Mouse (Mus musculus): ENCODE measurements around the gene Cmss1. TPM values are rescaled to one million over a fixed set of nuclear protein-coding genes. Genes with fewer than 3 reads are reported as not detected.

Cmss1 gene
- polyA plus RNA-seq, 1 experiment from 2014 or later: 36.8 TPM

DNA sequence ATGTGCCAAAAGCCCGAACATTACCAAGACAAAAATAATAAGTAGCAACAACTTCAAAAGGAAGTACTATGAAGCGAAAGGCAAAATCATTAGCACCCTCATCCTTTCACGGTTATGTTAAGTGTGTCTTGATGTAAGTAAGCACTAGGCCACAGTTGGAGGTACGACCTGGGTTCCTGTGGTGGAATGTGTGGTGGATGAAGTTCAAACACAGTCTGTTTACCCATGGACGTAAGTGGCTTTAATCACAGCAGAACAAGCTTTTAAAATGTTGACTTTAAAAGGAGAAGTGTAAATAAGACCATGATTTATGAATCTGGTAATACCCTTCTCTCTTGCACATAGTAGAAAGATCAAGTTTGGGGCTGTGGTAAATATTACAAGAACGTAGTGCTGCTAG lies 100.5 kb downstream of the Cmss1 start:
- no peaks in the 10 kb centered on the region for H3K4me1 ChIP-seq (replicated peaks)
- no peak overlapping the region for H3K9ac ChIP-seq (replicated peaks)
- no peak overlapping the region for H3K4me3 ChIP-seq (replicated peaks)
- ATAC-seq: no peak
- no peaks in the 10 kb centered on the region for H3K9me3 ChIP-seq
- H3K36me3 ChIP-seq: no peaks in the 10 kb centered on the region
- 86% methylated on average over 6 of the region's 6 CpGs for WGBS
- H3K27ac ChIP-seq: no peak overlapping the region
- no peak overlapping the region for H3K4me2 ChIP-seq (replicated peaks)
- H3K27me3 ChIP-seq: no peaks in the 10 kb centered on the region

DNA sequence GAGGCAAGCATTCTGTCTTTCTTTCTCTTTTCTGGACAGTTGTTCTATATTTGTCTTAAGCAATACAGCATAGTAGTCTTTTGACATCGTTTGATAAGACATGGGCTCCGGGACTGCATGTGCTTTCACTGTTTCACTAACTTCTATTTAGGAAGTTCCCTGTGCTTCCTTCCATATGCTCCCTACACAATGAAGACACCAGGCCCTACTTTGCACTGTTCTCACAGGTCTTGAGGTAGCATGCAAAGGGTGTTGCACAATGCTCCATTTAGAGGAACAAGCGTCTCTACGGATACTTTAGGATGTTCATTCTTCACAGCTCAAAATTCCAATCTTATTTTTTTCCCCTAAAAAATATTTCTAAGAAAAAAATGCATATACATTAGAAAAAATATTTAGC lies 101.9 kb downstream of the Cmss1 start:
- Histone ChIP-seq H3K27me3 (no peaks in the 10 kb centered on the region), H3K9me3 (no peaks in the 10 kb centered on the region), H3K36me3 (no peaks in the 10 kb centered on the region), H3K4me1 (replicated peaks) (no peaks in the 10 kb centered on the region), H3K9ac (replicated peaks) (no peak overlapping the region), H3K4me3 (replicated peaks) (no peak overlapping the region), H3K27ac (no peak overlapping the region), H3K4me2 (replicated peaks) (no peak overlapping the region)
- WGBS: 98% methylated on average over 4 of the region's 4 CpGs
- ATAC-seq: no peak

DNA sequence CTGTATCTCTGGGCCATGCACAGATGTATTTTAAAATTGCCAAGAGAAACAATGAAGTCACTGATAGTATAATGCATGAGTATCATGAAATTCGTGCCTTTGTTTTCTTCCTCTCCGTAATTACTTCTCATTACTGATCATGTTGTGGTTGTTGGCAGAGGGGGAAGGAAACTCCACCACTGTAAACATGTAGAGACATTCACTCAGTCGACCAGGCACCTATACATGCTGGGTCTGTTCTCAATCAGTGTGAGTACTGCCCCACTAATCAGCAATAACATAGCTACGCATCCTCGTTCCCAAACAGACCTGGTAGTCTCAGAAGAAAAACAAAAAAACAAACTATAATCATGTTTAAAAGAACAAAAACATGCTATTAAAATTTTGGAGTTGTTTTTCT lies 103.9 kb downstream of the Cmss1 start:
- WGBS: 83% methylated on average over 5 of the region's 5 CpGs
- Histone ChIP-seq H3K36me3 (no peaks in the 10 kb centered on the region), H3K27me3 (no peaks in the 10 kb centered on the region), H3K4me1 (replicated peaks) (no peaks in the 10 kb centered on the region), H3K4me2 (replicated peaks) (no peak overlapping the region), H3K9ac (replicated peaks) (no peak overlapping the region), H3K4me3 (replicated peaks) (no peak overlapping the region), H3K9me3 (no peaks in the 10 kb centered on the region), H3K27ac (no peak overlapping the region)
- no peak for ATAC-seq

DNA sequence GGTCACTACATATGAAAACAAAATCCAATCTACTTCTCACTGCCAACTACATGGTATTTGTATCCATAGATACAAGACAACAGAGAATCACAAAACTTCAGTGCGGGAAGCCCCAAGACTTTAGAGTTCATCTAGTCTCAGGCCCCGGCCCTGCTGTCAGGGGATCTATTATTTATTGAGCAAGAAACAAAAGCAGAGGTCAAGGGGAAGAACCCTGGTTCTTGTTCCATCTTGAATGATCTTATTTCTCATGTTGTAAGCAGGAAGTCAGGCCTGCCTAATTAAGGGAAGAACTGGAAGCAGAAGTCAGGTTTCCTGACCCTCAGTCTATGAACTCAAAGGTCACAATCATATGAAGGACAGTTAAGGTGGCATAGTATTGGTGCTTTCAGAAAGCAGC lies 104.4 kb downstream of the Cmss1 start:
- H3K4me1 ChIP-seq (replicated peaks): no peaks in the 10 kb centered on the region
- no peak overlapping the region for H3K4me2 ChIP-seq (replicated peaks)
- H3K9me3 ChIP-seq: no peaks in the 10 kb centered on the region
- H3K27me3 ChIP-seq: no peaks in the 10 kb centered on the region
- H3K27ac ChIP-seq: no peak overlapping the region
- no peaks in the 10 kb centered on the region for H3K36me3 ChIP-seq
- no peak overlapping the region for H3K4me3 ChIP-seq (replicated peaks)
- 20% methylated on average over 2 of the region's 2 CpGs for WGBS
- no peak for ATAC-seq
- no peak overlapping the region for H3K9ac ChIP-seq (replicated peaks)

DNA sequence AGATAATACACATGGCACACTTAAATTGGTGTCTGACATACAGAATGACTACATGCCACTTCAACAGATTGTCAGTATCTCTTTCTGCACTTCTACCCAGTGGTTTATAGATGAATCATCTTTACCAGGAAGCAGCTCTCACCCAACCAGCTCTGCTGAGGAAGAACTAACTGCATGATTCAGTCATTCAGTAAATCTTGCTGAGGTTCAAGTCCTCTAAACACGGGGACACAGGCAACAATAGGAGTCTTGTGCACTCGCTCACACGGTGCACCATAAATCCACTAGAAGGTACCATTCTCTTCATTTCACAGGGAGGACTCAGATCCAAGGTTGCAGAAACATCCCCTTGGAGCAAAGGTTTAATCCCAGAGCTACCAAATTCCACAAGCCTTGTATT lies 105.8 kb downstream of the Cmss1 start:
- Histone ChIP-seq H3K27me3 (no peaks in the 10 kb centered on the region), H3K27ac (no peak overlapping the region), H3K9ac (replicated peaks) (no peak overlapping the region), H3K36me3 (no peaks in the 10 kb centered on the region), H3K4me1 (replicated peaks) (peaks cover 6% of the 10 kb centered on the region), H3K4me3 (replicated peaks) (no peak overlapping the region), H3K4me2 (replicated peaks) (no peak overlapping the region), H3K9me3 (no peaks in the 10 kb centered on the region)
- 69% methylated on average over 3 of the region's 3 CpGs for WGBS
- ATAC-seq: no peak

DNA sequence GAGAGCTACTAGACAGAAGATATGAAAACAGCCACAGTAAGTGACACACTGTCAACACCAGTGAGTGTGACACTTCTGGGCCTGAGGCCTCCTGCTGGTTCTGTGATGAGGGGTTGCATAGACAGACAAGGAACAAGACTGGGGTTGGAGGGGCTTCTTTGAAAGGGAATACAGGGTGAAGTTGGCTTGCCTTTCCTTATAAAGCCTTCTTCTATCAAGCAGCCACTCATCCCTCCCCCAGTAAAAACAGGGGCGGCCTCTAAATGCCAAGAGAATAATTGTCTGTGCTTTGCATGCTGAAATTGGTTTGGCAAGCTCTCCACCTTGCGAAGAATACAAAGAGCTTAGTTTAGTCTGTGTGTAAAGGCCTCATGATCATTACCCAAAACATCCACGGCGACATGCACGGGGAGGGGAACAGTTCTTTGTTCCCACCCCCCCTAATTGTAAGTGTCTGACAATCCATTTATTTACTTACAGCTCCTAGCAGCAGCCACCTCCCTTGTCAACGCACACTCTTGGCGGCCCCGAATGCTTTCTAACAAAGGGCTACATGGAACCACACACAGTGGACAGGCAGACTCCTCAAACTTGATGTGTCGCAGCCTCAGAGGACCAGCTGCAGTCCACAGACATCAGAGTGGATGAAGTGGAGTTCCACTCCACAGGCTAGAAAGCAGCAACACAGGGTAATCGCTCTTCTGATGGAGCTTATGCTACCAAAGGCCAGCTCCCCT lies 110.1 kb downstream of the Cmss1 start:
- H3K4me1 ChIP-seq (replicated peaks): peaks cover 6% of the 10 kb centered on the region
- 51% methylated on average over 10 of the region's 10 CpGs for WGBS
- H3K9ac ChIP-seq (replicated peaks): no peak overlapping the region
- ATAC-seq: peak; percentile 87
- H3K9me3 ChIP-seq: no peaks in the 10 kb centered on the region
- H3K27ac ChIP-seq: no peak overlapping the region
- no peak overlapping the region for H3K4me2 ChIP-seq (replicated peaks)
- no peak overlapping the region for H3K4me3 ChIP-seq (replicated peaks)
- no peaks in the 10 kb centered on the region for H3K36me3 ChIP-seq
- H3K27me3 ChIP-seq: no peaks in the 10 kb centered on the region

DNA sequence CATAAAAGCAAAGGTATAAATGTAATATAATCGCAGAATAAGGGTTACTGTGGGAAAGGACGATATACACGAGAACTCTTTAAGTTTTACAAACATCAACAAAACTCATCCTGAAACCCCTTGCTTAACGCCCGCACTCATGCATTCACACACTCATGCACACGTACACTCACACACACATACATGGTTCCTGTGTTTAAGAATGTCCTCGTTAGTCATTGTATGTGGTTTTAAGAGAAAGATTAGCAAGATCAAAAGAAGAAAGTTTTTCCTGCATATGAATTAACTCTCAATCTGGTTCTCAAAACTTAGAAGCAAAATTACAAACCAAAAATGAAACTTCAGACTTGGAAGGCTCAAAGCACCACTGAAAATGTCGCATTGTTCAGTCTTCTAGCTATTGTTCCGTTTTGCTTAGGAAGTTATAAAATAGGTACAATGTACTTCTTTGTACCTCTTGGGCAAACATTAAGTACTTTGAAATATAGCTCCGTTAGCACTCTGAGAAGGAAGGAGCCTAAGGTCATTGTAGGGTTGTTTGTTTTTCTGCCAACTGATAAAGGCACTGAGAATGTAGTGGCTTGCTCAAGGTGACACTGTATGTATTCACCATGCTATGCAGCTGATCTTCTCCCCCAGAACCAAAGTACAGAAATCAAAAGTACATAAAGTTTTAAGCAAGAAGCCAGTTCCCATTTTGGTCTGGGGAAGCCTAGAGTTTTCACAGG lies 111.0 kb downstream of the Cmss1 start:
- Histone ChIP-seq H3K36me3 (no peaks in the 10 kb centered on the region), H3K4me1 (replicated peaks) (peaks cover 6% of the 10 kb centered on the region), H3K27ac (no peak overlapping the region), H3K9me3 (no peaks in the 10 kb centered on the region), H3K9ac (replicated peaks) (no peak overlapping the region), H3K27me3 (no peaks in the 10 kb centered on the region), H3K4me2 (replicated peaks) (no peak overlapping the region), H3K4me3 (replicated peaks) (no peak overlapping the region)
- WGBS: 87% methylated on average over 10 of the region's 10 CpGs
- ATAC-seq: no peak

DNA sequence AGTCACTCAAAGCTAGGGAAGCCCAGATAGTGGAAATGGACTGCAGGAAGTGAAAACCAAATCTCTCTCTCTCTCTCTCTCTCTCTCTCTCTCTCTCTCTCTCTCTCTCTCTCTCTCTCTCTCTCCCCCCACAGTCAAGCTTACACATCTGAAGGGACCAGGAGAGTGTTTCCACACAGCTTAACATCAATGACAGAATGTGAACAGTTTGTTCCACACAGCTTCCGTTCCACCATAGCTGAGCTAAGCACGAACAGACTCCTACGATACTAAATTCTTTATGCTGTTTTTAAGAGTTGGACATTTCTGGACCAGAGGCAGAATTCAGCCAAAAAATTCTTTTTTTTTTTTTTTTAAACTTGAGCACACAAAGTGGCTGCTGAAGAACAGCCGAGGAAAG lies 114.8 kb downstream of the Cmss1 start:
- no peak for ATAC-seq
- no peaks in the 10 kb centered on the region for H3K27me3 ChIP-seq
- H3K36me3 ChIP-seq: no peaks in the 10 kb centered on the region
- no peak overlapping the region for H3K9ac ChIP-seq (replicated peaks)
- no peaks in the 10 kb centered on the region for H3K9me3 ChIP-seq
- WGBS: 96% methylated on average over 4 of the region's 4 CpGs
- H3K4me3 ChIP-seq (replicated peaks): no peak overlapping the region
- no peak overlapping the region for H3K4me2 ChIP-seq (replicated peaks)
- H3K4me1 ChIP-seq (replicated peaks): peaks cover 5% of the 10 kb centered on the region
- H3K27ac ChIP-seq: no peak overlapping the region

DNA sequence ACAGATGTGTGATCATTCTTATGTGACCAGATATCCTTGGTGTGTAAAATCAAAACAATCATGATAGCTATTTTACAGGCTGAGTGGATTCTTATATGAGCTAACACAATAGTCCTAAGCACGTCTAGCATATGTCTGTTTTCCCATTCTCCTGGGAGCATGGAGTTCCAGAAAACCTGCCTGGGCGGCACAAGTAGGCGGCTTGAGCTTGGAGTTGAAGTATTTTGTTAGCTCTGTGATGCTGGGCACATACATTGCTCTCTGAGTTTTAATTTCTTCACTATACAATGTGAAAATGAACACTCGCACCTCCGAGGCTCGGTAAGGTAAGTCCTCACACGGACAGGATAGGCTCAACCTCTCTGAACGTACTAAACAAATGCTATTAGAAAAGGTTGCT lies 116.0 kb downstream of the Cmss1 start:
- Histone ChIP-seq H3K27me3 (no peaks in the 10 kb centered on the region), H3K9me3 (no peaks in the 10 kb centered on the region), H3K4me1 (replicated peaks) (no peaks in the 10 kb centered on the region), H3K36me3 (no peaks in the 10 kb centered on the region), H3K4me2 (replicated peaks) (no peak overlapping the region), H3K9ac (replicated peaks) (no peak overlapping the region), H3K4me3 (replicated peaks) (no peak overlapping the region), H3K27ac (no peak overlapping the region)
- no peak for ATAC-seq
- WGBS: 89% methylated on average over 8 of the region's 8 CpGs

DNA sequence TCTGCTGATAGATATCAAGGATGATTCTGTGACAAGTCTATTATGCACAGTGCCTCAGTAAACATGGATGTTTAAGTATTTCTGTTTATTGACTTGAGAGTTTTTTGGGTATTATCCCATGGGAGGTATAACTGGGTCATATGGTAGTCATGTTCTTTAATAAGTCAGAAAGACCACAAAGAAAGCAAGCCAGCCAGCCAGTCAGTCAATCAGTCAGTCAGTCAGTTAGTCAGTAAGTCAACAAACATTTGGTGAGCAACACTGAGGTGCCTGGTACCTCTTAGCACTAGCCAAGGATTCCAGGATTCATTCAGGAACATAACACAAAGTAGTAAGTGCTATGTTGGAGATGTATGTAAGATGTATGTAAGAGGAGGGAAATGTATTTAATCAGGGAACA lies 118.0 kb downstream of the Cmss1 start:
- Histone ChIP-seq H3K36me3 (no peaks in the 10 kb centered on the region), H3K4me1 (replicated peaks) (no peaks in the 10 kb centered on the region), H3K27ac (no peak overlapping the region), H3K4me3 (replicated peaks) (no peak overlapping the region), H3K27me3 (no peaks in the 10 kb centered on the region), H3K4me2 (replicated peaks) (no peak overlapping the region), H3K9me3 (no peaks in the 10 kb centered on the region), H3K9ac (replicated peaks) (no peak overlapping the region)
- ATAC-seq: no peak

DNA sequence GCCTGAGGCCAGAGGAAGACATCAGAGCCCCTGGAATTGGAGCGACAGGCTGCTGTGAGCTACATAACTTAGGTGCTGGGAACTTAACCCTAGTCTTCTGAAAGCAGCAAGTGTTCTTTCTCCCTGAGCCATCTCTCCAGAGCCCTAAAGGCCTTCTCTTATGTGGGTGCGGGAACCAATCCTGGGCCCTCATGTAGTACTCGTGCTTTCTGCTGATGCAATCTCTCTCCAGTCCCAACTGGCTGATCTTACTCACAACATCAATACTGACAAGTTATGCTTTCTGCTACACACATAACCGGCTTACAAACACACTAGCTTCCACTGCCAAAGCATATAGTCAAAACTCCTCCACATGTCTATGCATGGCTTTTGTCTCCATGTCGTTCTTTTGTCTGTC lies 120.4 kb downstream of the Cmss1 start:
- Histone ChIP-seq H3K4me3 (replicated peaks) (no peak overlapping the region), H3K9me3 (no peaks in the 10 kb centered on the region), H3K4me2 (replicated peaks) (no peak overlapping the region), H3K36me3 (no peaks in the 10 kb centered on the region), H3K9ac (replicated peaks) (no peak overlapping the region), H3K4me1 (replicated peaks) (no peaks in the 10 kb centered on the region), H3K27me3 (no peaks in the 10 kb centered on the region), H3K27ac (no peak overlapping the region)
- ATAC-seq: no peak
- 95% methylated on average over 5 of the region's 5 CpGs for WGBS

DNA sequence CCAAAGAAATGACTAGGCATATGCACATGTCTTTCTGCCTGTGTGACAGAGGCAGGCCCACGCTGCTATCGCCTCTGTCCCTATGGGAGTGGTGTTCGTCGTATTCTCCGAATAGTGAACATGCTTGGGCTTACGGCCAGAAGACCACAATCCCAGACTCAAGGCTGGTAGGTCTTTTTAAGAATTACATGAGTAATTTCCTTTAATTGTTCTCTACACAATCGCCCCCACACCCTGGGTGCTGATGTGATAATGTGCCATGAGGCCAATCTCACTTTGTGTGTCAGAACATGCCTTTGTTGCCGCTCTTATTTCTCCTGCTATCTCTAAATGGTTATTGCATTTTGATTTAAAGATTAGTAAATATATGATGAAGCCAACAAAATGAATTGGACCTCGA lies 121.4 kb downstream of the Cmss1 start:
- H3K36me3 ChIP-seq: no peaks in the 10 kb centered on the region
- H3K4me3 ChIP-seq (replicated peaks): no peak overlapping the region
- no peaks in the 10 kb centered on the region for H3K27me3 ChIP-seq
- WGBS: 89% methylated on average over 9 of the region's 9 CpGs
- H3K4me1 ChIP-seq (replicated peaks): no peaks in the 10 kb centered on the region
- no peaks in the 10 kb centered on the region for H3K9me3 ChIP-seq
- no peak for ATAC-seq
- H3K27ac ChIP-seq: no peak overlapping the region
- no peak overlapping the region for H3K4me2 ChIP-seq (replicated peaks)
- H3K9ac ChIP-seq (replicated peaks): no peak overlapping the region
